Mouse (Mus musculus): Measurements from ENCODE around the gene Gm13276.
"Not testable (repeated sequence)": the region's sequence is repeated elsewhere in the genome, so short reads cannot be mapped to it uniquely, and the experiment has no call there.

Gene Gm13276

DNA sequence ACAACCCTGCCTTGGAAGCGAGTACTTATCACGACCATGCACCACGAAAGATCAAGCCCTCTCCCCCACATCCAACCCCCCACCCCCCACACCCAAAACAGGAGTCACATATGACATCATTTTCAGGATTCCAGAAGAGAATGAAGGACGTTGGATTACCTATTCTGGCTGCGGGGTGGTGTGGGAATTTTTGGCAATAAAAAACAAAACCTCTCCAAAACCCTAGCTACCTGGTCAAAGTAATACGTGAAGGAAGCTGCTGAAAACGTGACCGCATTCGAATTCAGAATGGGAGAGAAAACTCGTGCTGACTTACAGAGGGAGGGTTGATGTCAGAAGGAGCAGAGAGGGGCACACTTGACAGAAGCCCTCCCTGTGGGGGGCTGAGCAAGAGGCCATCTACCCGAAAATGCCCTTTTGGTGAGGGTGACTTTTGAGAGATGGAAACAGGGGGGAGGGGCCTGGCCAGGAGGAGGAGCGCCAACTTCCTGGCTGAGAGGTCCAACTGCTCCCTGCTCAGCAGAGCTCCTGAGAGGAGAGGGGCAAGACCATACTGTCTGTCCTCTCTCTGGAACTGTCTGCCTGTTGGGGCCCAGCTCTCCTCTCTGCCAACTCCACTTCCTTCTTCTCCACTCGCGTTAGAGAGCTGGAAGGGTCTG lies 25.8 kb upstream of the Gm13276 start, which contains the start of gene Gm13283:
Gm13283 (plus strand) TSS at position 510 of the 659 bp plus-strand sequence.
- peaks cover 22% of the 10 kb centered on the region for H3K27me3 ChIP-seq (ENCODE audit: insufficient read depth, low read length)
- not testable (repeated sequence) for H3K36me3 ChIP-seq (ENCODE audit: insufficient read depth, low read length); H3K4me1 ChIP-seq (replicated peaks; ENCODE audit: low read depth, low read length)

DNA sequence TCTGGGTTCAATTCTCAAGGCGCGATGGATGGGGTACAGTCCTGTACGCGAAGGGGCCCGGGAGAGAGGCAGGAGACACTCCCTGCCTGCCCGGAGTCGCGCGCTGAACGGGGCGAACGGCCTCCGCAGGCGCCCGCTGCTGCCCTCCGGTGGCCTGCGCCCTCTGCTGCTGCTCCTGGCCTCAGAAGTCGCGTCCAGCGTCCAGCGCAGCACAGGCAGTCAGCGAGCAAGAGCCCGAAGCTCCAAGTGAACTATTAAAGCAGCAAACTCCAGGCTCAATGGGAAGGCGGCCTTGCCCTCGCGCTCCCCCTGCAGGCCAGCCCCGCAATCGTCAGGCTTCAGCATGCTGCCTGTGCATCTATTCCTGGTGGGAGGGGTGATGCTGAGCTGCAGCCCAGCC lies 25.1 kb upstream of the Gm13276 start:
- H3K4me1 ChIP-seq (replicated peaks; ENCODE audit: low read depth, low read length); H3K9me3 ChIP-seq (ENCODE audit: low read length): not testable (repeated sequence)

More for the DNA sequence above, 25.8 kb upstream of the Gm13276 start, which contains the start of gene Gm13283:
- not testable (repeated sequence) for H3K4me3 ChIP-seq (replicated peaks; ENCODE audit: low read length); H3K9me3 ChIP-seq (ENCODE audit: low read length)

GRCm38 (mm10) chr4:88761776-88762175 lies 23.7 kb upstream of the Gm13276 start:
- not testable (repeated sequence) for H3K9me3 ChIP-seq (ENCODE audit: low read length); H3K4me3 ChIP-seq (replicated peaks; ENCODE audit: low read length); H3K27me3 ChIP-seq (ENCODE audit: insufficient read depth, low read length); H3K36me3 ChIP-seq (ENCODE audit: insufficient read depth, low read length); H3K4me1 ChIP-seq (replicated peaks; ENCODE audit: low read depth, low read length)

More for the DNA sequence above, 25.1 kb upstream of the Gm13276 start:
- not testable (repeated sequence) for H3K4me3 ChIP-seq (replicated peaks; ENCODE audit: low read length); H3K36me3 ChIP-seq (ENCODE audit: insufficient read depth, low read length)
- peaks cover 19% of the 10 kb centered on the region for H3K27me3 ChIP-seq (ENCODE audit: insufficient read depth, low read length)

DNA sequence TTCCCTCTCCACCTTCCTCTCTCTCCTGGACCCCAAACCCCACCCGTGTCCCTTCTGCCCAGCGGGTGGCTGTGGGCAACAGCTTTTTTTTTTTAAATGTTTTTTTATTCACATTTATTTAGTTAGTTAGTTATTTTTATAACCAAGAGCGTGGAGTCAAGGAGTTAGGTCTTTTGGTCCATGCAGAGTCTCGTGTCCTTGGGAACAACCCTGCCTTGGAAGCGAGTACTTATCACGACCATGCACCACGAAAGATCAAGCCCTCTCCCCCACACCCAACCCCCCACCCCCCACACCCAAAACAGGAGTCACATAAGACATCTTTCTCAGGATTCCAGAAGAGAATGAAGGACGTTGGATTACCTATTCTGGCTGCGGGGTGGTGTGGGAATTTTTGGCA lies 23.2 kb upstream of the Gm13276 start:
- not testable (repeated sequence) for H3K4me1 ChIP-seq (replicated peaks; ENCODE audit: low read depth, low read length); H3K27me3 ChIP-seq (ENCODE audit: insufficient read depth, low read length); H3K36me3 ChIP-seq (ENCODE audit: insufficient read depth, low read length); H3K4me3 ChIP-seq (replicated peaks; ENCODE audit: low read length); H3K9me3 ChIP-seq (ENCODE audit: low read length)

DNA sequence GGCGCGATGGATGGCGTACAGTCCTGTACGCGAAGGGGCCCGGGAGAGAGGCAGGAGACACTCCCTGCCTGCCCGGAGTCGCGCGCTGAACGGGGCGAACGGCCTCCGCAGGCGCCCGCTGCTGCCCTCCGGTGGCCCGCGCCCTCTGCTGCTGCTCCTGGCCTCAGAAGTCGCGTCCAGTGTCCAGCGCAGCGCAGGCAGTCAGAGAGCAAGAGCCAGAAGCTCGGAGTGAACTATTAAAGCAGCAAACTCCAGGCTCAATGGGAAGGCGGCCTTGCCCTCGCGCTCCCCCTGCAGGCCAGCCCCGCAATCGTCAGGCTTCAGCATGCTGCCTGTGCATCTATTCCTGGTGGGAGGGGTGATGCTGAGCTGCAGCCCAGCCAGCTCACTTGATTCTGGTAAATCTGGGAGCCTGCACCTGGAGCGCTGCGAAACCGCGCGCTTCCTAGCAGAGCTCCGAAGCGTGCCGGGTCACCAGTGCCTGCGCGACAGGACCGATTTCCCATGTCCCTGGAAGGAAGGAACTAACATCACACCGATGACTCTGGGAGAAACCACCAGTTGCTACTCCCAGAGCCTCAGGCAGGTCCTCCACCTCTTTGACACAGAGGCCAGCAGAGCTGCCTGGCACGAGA lies 22.0 kb upstream of the Gm13276 start:
- H3K36me3 ChIP-seq (ENCODE audit: insufficient read depth, low read length); H3K27me3 ChIP-seq (ENCODE audit: insufficient read depth, low read length); H3K4me3 ChIP-seq (replicated peaks; ENCODE audit: low read length); H3K9me3 ChIP-seq (ENCODE audit: low read length); H3K4me1 ChIP-seq (replicated peaks; ENCODE audit: low read depth, low read length): not testable (repeated sequence)

DNA sequence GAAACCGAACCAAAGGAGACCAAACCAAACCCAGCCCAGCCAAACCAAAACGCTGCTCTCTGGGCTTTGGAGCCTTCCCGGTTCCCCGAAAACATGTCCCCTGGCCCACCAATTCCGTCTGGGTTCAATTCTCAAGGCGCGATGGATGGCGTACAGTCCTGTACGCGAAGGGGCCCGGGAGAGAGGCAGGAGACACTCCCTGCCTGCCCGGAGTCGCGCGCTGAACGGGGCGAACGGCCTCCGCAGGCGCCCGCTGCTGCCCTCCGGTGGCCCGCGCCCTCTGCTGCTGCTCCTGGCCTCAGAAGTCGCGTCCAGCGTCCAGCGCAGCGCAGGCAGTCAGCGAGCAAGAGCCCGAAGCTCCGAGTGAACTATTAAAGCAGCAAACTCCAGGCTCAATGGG lies 12.0 kb upstream of the Gm13276 start, which contains the start of gene Gm13290:
Gm13290 (plus strand) TSS at position 301 of the 400 bp plus-strand sequence.
- not testable (repeated sequence) for H3K27me3 ChIP-seq (ENCODE audit: insufficient read depth, low read length); H3K4me3 ChIP-seq (replicated peaks; ENCODE audit: low read length); H3K9me3 ChIP-seq (ENCODE audit: low read length); H3K4me1 ChIP-seq (replicated peaks; ENCODE audit: low read depth, low read length); H3K36me3 ChIP-seq (ENCODE audit: insufficient read depth, low read length)

DNA sequence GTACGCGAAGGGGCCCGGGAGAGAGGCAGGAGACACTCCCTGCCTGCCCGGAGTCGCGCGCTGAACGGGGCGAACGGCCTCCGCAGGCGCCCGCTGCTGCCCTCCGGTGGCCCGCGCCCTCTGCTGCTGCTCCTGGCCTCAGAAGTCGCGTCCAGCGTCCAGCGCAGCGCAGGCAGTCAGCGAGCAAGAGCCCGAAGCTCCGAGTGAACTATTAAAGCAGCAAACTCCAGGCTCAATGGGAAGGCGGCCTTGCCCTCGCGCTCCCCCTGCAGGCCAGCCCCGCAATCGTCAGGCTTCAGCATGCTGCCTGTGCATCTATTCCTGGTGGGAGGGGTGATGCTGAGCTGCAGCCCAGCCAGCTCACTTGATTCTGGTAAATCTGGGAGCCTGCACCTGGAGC lies 8.9 kb upstream of the Gm13276 start, which contains the start of gene Gm13289:
Gm13289 (plus strand) TSS at position 301 of the 400 bp plus-strand sequence.
- H3K4me3 ChIP-seq (replicated peaks; ENCODE audit: low read length); H3K9me3 ChIP-seq (ENCODE audit: low read length); H3K27me3 ChIP-seq (ENCODE audit: insufficient read depth, low read length); H3K4me1 ChIP-seq (replicated peaks; ENCODE audit: low read depth, low read length); H3K36me3 ChIP-seq (ENCODE audit: insufficient read depth, low read length): not testable (repeated sequence)

GRCm38 (mm10) chr4:88779550-88779949 lies 6.0 kb upstream of the Gm13276 start, which contains the start of gene Gm13272:
Gene Gm13272, plus strand, starts transcription at chr4:88779850.
- not testable (repeated sequence) for H3K36me3 ChIP-seq (ENCODE audit: insufficient read depth, low read length); H3K27me3 ChIP-seq (ENCODE audit: insufficient read depth, low read length); H3K4me1 ChIP-seq (replicated peaks; ENCODE audit: low read depth, low read length); H3K4me3 ChIP-seq (replicated peaks; ENCODE audit: low read length); H3K9me3 ChIP-seq (ENCODE audit: low read length)

DNA sequence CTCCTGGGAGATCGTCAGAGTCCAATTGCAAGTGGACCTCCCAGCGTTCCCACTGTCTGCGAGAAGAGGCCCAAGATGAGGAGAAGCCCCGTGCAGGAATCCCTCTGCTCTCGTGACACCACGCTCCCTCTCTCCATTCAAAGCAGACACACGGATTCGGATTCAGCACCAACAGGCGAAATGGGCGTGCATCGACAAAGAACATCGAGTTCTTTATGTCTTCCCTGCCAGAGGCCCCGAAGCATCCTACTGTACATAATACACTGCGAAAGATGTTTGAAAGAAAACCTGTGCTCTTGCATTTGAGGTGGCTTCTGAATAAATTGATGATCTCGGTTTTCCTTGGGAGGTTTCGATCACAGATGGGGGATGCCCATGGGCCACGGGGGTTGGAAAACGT lies 5.2 kb upstream of the Gm13276 start:
- not testable (repeated sequence) for H3K4me1 ChIP-seq (replicated peaks; ENCODE audit: low read depth, low read length); H3K9me3 ChIP-seq (ENCODE audit: low read length); H3K36me3 ChIP-seq (ENCODE audit: insufficient read depth, low read length); H3K27me3 ChIP-seq (ENCODE audit: insufficient read depth, low read length); H3K4me3 ChIP-seq (replicated peaks; ENCODE audit: low read length)

DNA sequence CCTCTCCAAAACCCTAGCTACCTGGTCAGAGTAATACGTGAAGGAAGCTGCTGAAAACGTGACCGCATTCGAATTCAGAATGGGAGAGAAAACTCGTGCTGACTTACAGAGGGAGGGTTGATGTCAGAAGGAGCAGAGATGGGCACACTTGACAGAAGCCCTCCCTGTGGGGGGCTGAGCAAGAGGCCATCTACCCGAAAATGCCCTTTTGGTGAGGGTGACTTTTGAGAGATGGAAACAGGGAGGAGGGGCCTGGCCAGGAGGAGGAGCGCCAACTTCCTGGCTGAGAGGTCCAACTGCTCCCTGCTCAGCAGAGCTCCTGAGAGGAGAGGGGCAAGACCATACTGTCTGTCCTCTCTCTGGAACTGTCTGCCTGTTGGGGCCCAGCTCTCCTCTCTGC lies 3.7 kb upstream of the Gm13276 start, which contains the start of gene Ifnz:
Ifnz (plus strand) TSS at position 301 of the 400 bp plus-strand sequence.
- H3K9me3 ChIP-seq (ENCODE audit: low read length); H3K4me1 ChIP-seq (replicated peaks; ENCODE audit: low read depth, low read length); H3K4me3 ChIP-seq (replicated peaks; ENCODE audit: low read length); H3K27me3 ChIP-seq (ENCODE audit: insufficient read depth, low read length); H3K36me3 ChIP-seq (ENCODE audit: insufficient read depth, low read length): not testable (repeated sequence)

- not testable (repeated sequence) for H3K36me3 ChIP-seq (ENCODE audit: insufficient read depth, low read length); H3K4me1 ChIP-seq (replicated peaks; ENCODE audit: low read depth, low read length); H3K4me3 ChIP-seq (replicated peaks; ENCODE audit: low read length); H3K27me3 ChIP-seq (ENCODE audit: insufficient read depth, low read length); H3K9me3 ChIP-seq (ENCODE audit: low read length)
Observed at GRCm38 (mm10) chr4:88782335-88782734, 3.2 kb upstream of the Gm13276 start.

- not testable (repeated sequence) for H3K27me3 ChIP-seq (ENCODE audit: insufficient read depth, low read length); H3K9me3 ChIP-seq (ENCODE audit: low read length); H3K36me3 ChIP-seq (ENCODE audit: insufficient read depth, low read length); H3K4me1 ChIP-seq (replicated peaks; ENCODE audit: low read depth, low read length); H3K4me3 ChIP-seq (replicated peaks; ENCODE audit: low read length)
Observed at GRCm38 (mm10) chr4:88788402-88788801, 2.9 kb downstream of the Gm13276 start, which contains the start of gene Gm13277. Gene Gm13277, plus strand, starts transcription at chr4:88788632.

- H3K27me3 ChIP-seq (ENCODE audit: insufficient read depth, low read length); H3K4me3 ChIP-seq (replicated peaks; ENCODE audit: low read length); H3K4me1 ChIP-seq (replicated peaks; ENCODE audit: low read depth, low read length); H3K9me3 ChIP-seq (ENCODE audit: low read length); H3K36me3 ChIP-seq (ENCODE audit: insufficient read depth, low read length): not testable (repeated sequence)
Observed at GRCm38 (mm10) chr4:88791250-88791649, 5.7 kb downstream of the Gm13276 start, which contains the start of gene Gm13278. Gene Gm13278, plus strand, starts transcription at chr4:88791550.

DNA sequence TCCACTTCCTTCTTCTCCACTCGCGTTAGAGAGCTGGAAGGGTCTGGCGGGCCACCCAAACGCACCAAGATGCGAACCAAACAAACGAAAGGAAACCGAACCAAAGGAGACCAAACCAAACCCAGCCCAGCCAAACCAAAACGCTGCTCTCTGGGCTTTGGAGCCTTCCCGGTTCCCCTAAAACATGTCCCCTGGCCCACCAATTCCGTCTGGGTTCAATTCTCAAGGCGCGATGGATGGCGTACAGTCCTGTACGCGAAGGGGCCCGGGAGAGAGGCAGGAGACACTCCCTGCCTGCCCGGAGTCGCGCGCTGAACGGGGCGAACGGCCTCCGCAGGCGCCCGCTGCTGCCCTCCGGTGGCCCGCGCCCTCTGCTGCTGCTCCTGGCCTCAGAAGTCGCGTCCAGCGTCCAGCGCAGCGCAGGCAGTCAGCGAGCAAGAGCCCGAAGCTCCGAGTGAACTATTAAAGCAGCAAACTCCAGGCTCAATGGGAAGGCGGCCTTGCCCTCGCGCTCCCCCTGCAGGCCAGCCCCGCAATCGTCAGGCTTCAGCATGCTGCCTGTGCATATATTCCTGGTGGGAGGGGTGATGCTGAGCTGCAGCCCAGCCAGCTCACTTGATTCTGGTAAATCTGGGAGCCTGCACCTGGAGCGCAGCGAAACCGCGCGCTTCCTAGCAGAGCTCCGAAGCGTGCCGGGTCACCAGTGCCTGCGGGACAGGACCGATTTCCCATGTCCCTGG lies 8.6 kb downstream of the Gm13276 start, which contains the start of gene Gm13275:
Gm13275 (plus strand) TSS at position 552 of the 740 bp plus-strand sequence.
- H3K36me3 ChIP-seq (ENCODE audit: insufficient read depth, low read length); H3K4me1 ChIP-seq (replicated peaks; ENCODE audit: low read depth, low read length); H3K4me3 ChIP-seq (replicated peaks; ENCODE audit: low read length); H3K27me3 ChIP-seq (ENCODE audit: insufficient read depth, low read length); H3K9me3 ChIP-seq (ENCODE audit: low read length): not testable (repeated sequence)

Measured in E14TG2a.4 (cell line).